Mouse (Mus musculus): ENCODE measurements around the gene Ethe1.
"Not testable (repeated sequence)": the region's sequence is repeated elsewhere in the genome, so short reads cannot be mapped to it uniquely, and the experiment has no call there.

Gene Ethe1

DNA sequence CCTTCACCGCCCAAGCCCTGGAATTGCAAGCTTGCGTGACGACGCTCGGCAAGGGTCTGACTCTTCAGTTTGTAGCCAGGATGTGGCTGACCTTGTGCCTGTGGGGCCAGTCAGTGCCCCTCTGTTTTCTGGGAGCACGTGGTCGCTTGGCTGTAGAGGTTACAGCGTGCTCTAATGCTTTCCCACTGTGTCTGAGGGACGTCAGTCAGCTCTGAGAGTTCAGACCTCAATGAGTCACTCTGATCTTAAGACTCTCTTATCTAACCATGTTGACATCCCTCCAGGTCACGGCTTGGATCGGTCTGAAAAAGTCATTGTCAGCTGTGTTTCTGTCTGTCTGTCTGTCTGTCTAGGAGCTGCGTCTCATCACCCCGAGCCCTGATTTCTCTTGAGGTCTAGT is 27.5 kb downstream of the Ethe1 start:
- no peak for DNase-seq

DNA sequence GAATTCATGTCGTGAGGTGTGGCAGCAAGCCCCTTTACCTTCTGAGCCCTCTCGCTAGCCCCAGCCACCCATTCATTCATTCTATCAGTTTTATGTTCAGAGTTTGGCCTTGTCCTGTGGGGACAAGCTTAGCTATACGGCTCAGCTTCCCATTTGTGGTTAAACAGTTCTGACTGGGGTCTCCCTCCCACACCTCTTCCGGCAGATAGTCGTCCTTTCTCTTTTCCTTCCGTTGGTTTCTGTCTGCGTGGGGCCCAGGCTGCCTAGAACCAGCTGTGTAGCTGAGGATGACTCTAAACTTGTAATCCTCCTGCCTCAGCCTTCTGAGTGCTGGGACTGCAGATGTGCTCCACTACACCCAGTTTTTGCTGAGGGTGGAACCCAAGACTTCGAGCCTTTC is 30.4 kb downstream of the Ethe1 start:
- no peak for DNase-seq

DNA sequence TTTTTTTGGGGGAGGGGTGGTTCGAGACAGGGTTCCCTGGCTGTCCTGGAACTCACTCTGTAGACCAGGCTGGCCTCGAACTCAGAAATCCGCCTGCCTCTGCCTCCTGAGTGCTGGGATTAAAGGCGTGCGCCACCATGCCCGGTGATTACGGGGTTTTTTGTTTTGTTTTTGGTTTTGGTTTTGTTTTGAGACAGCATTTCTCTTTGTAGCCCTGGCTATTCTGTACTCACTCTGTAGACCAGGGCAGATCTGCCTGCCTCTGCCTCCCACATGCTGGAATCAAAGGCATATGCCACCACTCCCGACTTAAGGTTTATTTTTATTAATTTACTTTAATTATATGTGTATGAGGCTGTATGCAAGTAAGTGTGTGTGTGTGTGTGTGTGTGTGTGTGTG is 31.0 kb downstream of the Ethe1 start:
- DNase-seq: not testable (repeated sequence)

DNA sequence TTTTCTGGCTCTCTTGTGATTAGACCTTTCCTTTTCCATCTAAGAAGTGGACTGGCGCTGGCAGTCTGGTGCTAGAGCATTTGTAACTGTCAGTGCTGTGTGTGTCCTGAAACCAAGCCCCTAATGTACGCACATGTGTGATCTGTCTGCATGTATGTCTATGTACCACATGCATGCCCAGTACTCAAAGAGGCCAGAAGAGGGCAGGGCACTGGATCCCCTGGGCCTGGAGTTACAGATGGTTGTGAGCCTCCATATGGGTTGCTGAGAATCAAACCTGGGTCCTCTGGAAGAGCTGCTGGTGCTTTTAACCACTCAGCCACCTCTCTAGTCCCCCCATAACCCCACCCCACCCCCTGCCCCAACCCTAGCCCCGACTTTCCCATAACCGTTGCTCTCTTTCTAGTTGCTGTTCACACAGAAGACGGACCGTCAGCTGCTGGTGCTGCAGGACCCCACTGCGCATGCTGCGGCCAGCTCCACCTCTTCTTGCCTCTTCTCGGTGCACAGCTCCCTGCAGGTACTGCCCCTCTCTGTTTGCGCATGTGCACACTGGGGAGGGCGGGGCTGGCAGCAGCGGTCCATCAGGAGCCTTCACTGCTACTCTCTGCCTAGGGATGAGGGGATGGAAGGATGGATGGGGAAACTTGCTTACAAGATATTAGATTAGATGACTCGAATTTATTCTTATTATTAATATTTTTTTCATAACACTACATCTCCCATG is 32.5 kb downstream of the Ethe1 start:
- no peak for DNase-seq

DNA sequence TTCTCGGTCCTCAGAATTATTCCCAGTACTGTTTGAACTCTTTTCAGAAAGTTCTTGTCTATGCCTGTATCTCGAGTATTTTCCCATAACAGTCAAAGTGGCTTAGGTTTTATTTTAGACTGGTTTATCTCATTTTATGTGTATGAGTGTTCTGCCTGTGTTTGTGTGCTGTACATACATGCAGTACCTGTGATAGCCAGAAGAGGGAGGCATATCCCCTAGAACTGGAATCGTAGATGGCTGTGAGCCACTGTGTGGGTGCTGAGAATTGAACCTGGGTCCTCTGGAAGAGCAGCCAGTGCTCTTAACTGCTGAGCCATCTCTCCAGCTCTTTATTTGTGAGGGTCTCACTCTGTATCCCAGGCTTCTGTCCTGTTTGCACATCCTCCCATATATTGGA is 33.9 kb downstream of the Ethe1 start:
- DNase-seq: no peak

DNA sequence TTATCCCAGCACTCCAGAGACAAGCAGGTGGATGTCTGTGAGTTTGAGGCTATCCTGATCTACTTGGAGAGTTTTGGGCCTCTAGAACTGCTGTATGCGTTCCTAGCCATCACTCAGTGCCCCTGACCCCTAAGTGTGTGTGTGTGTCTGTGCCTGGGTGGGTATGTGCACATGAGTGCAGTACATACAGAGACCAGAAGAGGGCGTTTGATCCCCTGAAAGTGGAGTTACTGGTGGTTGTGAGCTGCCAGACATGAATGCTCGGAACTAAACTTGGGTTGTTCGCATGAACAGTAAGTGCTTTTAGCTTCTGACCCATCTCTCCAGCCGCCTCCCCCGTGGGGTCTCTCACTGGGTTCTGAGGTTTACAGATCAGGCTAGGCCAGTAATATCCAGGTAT is 35.6 kb downstream of the Ethe1 start:
- no peak for DNase-seq

DNA sequence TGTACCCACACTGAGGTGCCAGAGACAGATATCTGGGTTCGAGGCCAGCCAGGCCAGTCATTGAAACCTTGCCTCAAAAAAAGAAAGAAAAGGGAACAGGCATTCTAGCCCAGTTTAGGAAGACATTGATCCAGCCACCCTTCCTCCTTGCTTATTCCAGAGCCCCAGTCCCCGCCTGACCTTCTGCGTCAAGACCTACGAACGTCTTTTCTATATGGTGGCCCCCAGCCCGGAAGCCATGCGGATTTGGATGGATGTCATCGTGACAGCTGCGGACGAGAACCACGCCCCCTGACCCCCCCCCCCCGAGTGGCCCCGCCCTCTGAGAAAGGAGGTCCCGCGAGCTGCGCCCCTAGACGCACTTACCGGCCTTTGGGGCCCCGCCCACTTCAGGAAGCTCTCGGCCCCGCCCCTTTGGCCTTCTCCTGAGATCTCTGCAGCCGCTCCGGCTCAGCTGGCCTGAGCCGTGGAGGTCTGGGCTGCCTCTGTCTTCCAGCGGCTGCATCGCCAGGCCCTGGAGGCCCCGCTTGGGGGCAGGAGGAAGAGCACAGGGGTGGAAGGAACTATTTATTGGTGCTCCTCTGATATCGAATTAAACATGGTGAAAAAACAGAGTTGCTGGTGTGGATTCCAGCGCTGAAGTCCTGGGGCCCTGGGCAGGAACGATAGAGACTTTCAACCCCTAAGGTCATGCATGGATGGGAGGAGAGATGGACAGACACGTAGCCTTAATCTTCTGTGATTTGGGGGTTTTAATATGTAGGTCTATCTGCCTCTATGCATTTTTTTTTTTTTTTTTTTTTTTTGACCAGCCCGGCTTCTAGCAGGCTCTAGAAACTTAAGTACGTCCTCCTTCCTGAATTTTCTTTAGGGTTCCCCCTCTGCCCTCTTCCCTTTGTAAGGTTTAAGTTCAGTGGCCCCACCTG is 41.6 kb downstream of the Ethe1 start:
- peak; percentile 87 to 91 for DNase-seq

DNA sequence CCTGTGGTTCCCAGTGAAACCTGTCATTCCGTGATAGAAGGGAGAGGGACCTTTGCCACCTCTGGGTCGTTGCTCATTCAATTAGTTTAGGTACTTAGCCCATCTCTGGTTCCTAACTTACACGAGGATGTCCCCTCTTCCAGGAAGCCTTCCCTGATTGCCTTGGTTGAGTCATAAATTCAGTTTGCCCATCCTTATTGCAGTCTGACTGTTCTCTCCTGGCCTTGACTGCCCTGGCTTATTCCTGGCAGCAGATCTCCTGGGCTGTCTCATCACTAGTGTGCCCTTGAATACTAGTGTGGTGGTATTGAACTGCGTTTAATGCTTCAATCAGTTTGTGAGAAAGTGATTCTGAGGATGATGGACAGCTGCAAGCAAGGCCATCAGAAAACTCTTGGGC is 42.3 kb downstream of the Ethe1 start:
- DNase-seq: no peak

DNA sequence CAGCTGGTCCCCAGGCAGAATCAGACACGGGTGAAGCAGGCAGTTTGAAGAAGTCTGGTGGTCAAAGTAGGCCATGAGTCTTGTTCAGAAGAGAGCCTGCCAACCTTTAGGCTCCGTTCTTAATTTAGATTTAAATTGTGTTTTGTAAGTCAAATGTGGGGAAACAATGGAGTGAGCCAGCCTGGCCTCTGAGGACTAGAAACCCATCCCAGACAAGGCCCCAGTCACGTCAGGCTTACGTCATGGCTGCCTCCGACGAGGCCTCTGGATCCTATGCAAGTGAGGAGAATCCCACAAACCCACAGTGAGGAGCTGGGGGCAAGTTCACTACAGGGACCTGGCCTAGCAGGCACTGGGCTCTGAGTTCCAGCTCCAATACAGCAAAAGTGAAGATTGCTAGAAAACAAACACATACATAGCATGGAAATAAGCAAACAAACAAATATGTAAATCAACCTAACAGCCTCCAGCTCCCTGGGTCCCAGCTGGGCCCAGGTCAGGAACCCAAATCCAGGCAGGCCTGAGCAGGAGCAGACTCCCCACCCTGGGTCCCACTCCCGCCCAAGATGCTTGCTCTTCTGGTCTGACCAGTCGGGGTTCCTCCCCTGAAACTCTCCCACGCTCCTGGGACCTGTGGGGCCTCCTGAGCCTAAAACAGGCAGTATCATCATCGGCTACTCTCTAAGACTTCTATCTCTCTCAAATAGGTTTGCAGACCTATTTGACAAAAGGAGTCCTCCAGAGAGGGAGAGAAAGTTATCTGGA is 43.0 kb downstream of the Ethe1 start:
- no peak for DNase-seq

DNA sequence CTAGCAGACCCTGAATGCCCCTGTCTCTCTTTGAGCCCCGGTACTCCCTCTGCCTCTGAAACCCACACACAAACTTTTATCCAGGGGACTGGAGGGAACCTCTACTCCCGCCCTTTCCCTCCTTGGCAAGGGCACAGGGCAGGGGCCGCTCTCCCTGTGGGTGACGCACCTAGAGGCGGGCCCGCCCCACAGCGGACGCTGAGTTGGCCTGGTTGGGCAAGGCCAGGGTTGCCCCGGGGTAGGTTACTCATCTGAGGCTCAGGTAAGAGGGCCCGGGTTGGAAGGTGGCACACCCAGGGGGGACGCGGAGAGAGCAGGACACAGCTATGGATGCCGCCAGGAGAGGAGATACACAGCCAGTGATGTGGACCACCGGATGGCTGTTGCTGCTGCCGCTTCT is 48.9 kb downstream of the Ethe1 start, which contains the start of gene Lypd3:
TSS of gene Lypd3 (plus strand) at position 287 of the 400 bp plus-strand sequence.
- no peak for DNase-seq

DNA sequence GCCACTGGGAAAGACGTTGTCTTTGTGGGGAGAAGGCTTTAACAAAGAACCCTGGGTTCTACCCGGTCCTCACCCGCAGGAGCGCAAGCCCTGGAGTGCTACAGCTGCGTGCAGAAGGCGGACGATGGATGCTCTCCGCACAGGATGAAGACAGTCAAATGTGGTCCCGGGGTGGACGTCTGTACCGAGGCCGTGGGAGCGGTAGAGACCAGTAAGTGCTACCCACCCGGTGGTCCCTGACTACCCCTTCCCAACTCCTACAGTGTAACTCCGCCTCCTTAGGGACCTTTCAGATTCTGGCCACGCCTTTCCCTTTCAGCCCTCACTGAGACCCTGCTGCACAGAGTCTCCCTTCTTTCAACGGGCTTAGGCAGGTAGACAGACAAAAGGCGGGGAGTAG is 49.7 kb downstream of the Ethe1 start:
- no peak for DNase-seq

DNA sequence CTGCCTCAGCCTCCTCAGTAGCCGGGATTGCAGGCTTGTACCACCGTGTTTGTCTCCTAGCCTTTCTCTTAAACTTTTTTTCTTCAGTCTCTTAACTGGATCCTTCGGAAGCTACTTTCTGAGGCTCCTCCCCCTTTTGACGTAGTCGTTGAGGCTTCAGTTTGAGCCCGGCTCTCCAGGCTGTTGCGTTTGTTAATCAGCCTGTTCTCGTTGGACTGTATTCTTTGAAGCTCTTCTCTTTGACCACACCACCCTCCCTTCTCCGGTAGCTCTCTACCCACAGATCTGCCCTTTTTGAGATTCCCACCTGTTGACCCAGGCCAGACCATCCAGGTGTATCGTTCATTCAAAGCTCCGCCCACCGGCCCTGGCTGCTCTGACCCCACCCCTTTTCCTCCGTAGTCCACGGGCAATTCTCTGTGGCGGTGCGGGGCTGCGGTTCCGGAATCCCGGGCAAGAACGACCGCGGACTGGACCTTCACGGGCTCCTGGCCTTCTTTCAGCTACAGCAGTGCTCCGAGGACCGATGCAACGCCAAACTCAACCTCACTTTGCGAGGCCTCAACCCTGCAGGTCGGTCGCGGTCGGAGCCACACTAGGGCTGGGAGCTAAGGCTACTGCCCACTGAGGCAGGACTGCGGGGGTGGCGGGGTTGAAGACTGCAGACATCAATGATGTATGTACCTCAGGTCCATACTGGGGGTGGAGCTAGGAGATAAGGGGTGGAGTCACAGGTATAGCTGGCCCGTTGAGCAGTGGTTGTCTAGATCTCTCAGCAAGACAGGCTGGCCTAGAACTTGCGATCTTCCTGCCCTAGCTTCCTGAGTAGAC is 50.9 kb downstream of the Ethe1 start:
- DNase-seq: peak; percentile 36 to 45

DNA sequence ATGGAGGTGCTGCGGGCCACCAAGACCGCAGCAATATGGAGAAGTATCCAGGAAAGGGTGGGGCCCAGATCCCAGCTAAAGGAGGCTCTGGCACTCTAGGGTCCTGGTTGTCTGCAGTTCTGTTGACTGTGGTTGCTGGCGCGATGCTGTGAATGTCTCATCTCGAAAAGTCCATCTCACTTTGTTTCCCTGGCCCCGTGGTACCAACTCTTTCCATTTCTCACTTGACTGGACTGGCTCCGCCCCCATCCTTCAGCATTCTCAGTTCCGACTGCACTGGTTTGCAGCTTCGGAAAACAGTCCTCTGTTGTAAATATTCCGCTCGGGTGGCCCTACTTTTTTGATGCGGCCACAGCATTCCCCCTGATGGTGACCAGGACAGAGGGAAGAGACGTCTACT is 53.1 kb downstream of the Ethe1 start:
- DNase-seq: no peak

DNA sequence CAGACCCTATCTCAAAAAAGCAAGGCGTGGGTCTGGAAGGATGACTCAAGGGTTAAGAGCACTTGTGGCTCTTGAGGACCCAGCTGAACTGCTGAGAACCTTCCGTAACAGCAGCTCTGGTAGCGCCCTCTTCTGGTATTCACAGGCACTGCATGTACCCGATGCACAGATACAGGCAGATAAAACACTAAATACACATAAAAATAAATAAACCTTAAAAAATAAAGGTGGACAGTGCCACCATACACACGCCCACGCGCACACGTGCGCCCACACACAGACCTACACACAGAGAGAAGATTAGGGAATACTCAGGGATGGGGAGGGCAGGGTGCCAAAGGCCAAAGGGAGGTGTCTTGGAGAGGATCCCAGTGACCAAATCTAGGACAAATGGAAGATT is 55.1 kb downstream of the Ethe1 start:
- DNase-seq: peak; percentile 42 to 51

DNA sequence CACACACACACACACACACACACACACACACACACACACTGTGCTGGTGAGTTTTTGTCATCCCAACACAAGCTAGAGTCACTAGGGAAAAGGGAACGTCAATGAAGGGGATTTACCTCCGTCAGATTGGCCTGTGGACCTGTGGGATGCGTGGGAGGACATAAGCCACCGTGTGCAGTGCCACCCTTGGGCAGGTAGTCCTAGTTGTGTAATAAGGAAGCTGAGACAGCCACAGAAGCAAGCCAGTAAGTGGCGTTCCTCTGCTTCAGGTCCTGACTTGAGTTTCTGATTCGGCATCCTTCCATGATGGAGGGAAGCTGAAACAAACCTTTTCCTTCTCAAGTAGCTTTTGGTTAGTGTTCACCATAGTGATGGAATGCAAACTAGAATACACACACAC is 57.1 kb downstream of the Ethe1 start:
- DNase-seq: no peak

DNA sequence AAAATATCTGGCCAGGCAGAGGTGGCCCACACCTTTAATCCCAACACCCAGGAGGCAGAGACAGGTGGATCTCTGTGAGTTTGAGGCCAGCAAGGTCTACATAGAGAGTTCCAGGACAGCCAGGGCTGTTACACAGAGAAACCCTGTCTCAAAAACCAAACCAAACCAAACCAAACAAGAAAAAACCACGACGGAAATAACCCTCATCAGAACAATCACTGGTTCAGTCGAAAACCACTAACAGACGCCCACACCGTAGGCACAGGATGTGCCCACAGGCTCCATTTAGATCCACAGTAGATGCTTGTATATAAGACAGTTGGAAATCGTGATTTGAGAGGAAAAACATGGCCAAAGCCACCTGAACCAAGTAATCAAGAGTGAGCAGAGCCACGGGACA is 57.7 kb downstream of the Ethe1 start:
- DNase-seq: no peak

DNA sequence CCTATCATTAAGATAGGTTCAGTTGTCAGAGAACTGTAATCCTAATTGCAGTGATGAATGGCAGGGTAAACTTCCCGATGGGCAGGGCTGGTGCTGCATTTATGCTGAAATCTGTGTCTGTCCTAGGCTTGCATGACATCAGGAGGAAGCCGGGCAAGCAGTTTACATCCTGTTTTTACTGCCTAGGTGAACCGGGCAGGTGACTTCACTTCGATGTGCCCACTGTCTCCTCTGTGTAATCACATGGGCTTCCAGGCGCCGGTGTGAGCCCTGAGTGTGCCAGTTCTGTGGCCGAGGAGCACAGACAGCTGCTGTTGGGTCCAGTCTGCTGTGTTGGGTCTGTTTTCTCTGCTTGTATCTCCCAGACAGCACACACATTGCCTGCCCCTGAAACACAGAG is 59.1 kb downstream of the Ethe1 start:
- no peak for DNase-seq

DNA sequence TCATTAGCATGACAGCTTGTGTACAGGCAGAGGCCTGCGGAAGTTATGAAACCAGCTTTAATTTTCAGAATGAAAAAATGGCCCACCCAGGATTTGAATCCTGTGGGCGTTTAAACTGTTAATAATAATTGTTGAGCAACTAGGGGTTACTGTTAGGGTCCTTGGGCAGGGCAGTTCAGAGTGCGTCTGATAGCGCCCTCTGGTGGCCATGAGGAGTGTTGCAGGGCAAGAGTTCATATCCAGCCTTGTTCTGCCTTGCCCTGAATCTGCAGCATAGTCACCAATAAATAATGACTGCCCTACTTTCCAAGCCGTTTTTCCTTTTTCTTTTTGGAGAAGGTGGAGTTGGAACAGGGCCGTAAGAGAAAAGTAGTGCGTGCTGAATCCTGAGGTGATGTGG is 66.3 kb downstream of the Ethe1 start:
- DNase-seq: peak; percentile 53 to 55

Data from lung, adult 18-20 months (tissue).